Mouse (Mus musculus) C2C12 (cell line): ENCODE measurements around the gene Arhgap31. TPM values are rescaled to one million over a fixed set of nuclear protein-coding genes. Genes with fewer than 3 reads are reported as not detected.

Experiments used
- H3K27me3 ChIP-seq: one replicate; pipeline ENCODE4 v1.6.1; 2011; ENCODE audit not compliant: control insufficient read depth, insufficient read depth, insufficient read length
- H3K36me3 ChIP-seq: one replicate; pipeline ENCODE4 v1.6.1; 2011; ENCODE audit not compliant: control insufficient read depth, insufficient read depth
- H3K4me3 ChIP-seq: one replicate; pipeline ENCODE4 v1.5.1; 2011; ENCODE audit warnings: mild to moderate bottlenecking, control low read depth; ENCODE audit not compliant: poor library complexity, insufficient read depth, severe bottlenecking
- H3K79me2 ChIP-seq: one replicate; pipeline ENCODE4 v1.6.1; 2011; ENCODE audit not compliant: control insufficient read depth, insufficient read depth
- H3K79me3 ChIP-seq: one replicate; pipeline ENCODE4 v1.6.1; 2011; ENCODE audit warnings: low read depth, control low read depth
- H3ac ChIP-seq: one replicate; pipeline ENCODE3; 2011; ENCODE audit warnings: low read depth; ENCODE audit not compliant: control insufficient read depth, insufficient read length
- CEBPB ChIP-seq: IDR thresholded peaks from one replicate; pipeline ENCODE4 v1.6.1; 2011; ENCODE audit warnings: low read depth, mild to moderate bottlenecking, control low read depth, moderate library complexity
- CTCF ChIP-seq: IDR thresholded peaks from one replicate; pipeline ENCODE4 v1.5.1; 2011; ENCODE audit not compliant: control insufficient read depth, insufficient read depth, insufficient read length
- FOSL1 ChIP-seq: IDR thresholded peaks from one replicate; pipeline ENCODE4 v1.8.0; 2011; ENCODE audit warnings: mild to moderate bottlenecking, low read length; ENCODE audit not compliant: poor library complexity, insufficient read depth, severe bottlenecking
- MAX ChIP-seq: IDR thresholded peaks from one replicate; pipeline ENCODE4 v1.6.1; 2011; ENCODE audit warnings: mild to moderate bottlenecking, control low read depth
- MYOD1 ChIP-seq: IDR thresholded peaks from one replicate; pipeline ENCODE4 v1.6.1; 2011; ENCODE audit warnings: low read depth; ENCODE audit not compliant: control insufficient read depth, insufficient read length
- MYOG ChIP-seq: IDR thresholded peaks from one replicate; pipeline ENCODE4 v1.6.1; 2011; ENCODE audit not compliant: control insufficient read depth, insufficient read length; ENCODE audit errors: extremely low read depth
- USF1 ChIP-seq: IDR thresholded peaks from one replicate; pipeline ENCODE4 v1.6.1; 2011; ENCODE audit warnings: low read depth, mild to moderate bottlenecking, control low read depth, moderate library complexity
- polyA plus RNA-seq: library from polyadenylated mRNA; unstranded; fragments of >200 nt; fragmentation: generic; extraction: Trizol; gene quantifications from one replicate; pipeline ENCODE4 v1.2.1, GENCODE M21; 2012; ENCODE audit warnings: missing spikeins

Gene Arhgap31
- polyA plus RNA-seq, 1 experiment = 15.7 TPM

DNA sequence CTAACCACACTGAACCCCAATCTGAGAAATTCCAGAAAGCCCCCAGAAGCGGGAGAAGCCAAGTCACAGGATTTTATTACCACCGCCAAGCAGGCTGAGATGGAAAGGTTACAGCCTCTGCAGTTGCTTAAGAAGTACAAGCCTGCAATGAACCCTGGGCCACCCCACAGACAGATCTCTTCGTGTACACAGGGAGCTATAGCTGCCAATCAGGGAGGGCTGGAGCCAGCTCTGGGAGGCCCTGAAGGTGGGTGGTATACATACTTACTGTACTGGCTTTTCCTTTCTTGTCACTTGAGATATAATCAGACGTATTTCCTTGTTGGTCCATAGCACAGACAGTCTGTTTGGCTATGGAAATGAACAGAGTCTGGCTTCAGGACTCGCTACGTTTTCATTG lies 37.7 kb upstream of the Arhgap31 start:
- Histone ChIP-seq H3K79me2 (no peaks in the 10 kb centered on the region), H3K27me3 (no peaks in the 10 kb centered on the region), H3K4me3 (no peak overlapping the region), H3K79me3 (no peaks in the 10 kb centered on the region), H3ac (no peak overlapping the region), H3K36me3 (no peaks in the 10 kb centered on the region)
- no peak for TF ChIP-seq USF1
- no peak for TF ChIP-seq CEBPB
- no peak for TF ChIP-seq FOSL1
- no peak for TF ChIP-seq MYOD1
- TF ChIP-seq MYOG = no peak
- no peak for TF ChIP-seq CTCF
- no peak for TF ChIP-seq MAX

- Histone ChIP-seq H3K27me3 (no peaks in the 10 kb centered on the region), H3K79me2 (no peaks in the 10 kb centered on the region), H3K36me3 (no peaks in the 10 kb centered on the region), H3K79me3 (no peaks in the 10 kb centered on the region), H3K4me3 (no peak overlapping the region), H3ac (no peak overlapping the region)
- no peak for TF ChIP-seq MYOD1
- TF ChIP-seq FOSL1 = no peak
- no peak for TF ChIP-seq CTCF
- no peak for TF ChIP-seq CEBPB
- TF ChIP-seq USF1 = no peak
- TF ChIP-seq MAX = no peak
- no peak for TF ChIP-seq MYOG
These were observed 31.0 kb upstream of the Arhgap31 start for GRCm38 (mm10) chr16:38743941-38744673.

DNA sequence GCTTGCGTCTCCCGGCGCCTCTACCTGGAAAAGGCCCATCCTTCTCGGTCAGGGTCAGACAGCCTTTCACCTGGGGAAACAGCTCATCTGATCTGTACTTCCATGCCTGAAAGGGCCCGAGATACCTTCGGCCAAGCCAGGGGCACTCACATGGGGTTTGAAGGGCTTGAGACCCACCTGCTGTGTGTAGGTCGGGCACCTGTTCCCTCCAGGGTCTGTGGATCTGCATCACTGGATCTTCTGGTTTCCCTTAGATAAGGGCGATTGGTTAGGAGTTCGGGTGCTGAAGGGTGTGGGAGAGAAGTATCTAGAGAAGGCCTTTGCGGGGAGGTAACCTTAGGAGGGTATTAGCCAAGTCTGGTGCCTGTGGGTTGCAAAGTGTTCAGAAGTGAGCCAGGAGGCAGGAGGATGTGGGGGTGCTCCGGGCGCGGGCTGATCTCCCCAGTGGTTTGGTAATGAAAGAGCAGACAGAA lies 29.6 kb upstream of the Arhgap31 start:
- Histone ChIP-seq H3K79me2 (no peaks in the 10 kb centered on the region), H3K27me3 (no peaks in the 10 kb centered on the region), H3K79me3 (no peaks in the 10 kb centered on the region), H3K36me3 (no peaks in the 10 kb centered on the region), H3K4me3 (peak overlapping the region; percentile 37), H3ac (peak overlapping the region; percentile 82)
- no peak for TF ChIP-seq CEBPB
- TF ChIP-seq MAX = no peak
- TF ChIP-seq USF1 = no peak
- no peak for TF ChIP-seq MYOG
- TF ChIP-seq CTCF = no peak
- TF ChIP-seq FOSL1 = no peak
- no peak for TF ChIP-seq MYOD1

GRCm38 (mm10) chr16:38742113-38742658 lies 29.1 kb upstream of the Arhgap31 start, which contains the start of gene B4galt4:
TSS of gene B4galt4 (plus strand) at chr16:38742264.
- peak within 1 kb of the TSS; percentile 37 for H3K4me3 ChIP-seq
- H3K79me2 ChIP-seq = no peaks in the 10 kb centered on the region
- H3K79me3 ChIP-seq = no peaks in the 10 kb centered on the region
- H3K27me3 ChIP-seq = no peaks in the 10 kb centered on the region
- peak within 1 kb of the TSS; percentile 82 for H3ac ChIP-seq
- no peaks in the 10 kb centered on the region for H3K36me3 ChIP-seq
- TF ChIP-seq CTCF (peak; percentile 28), CEBPB (no peak)

GRCm38 (mm10) chr16:38741204-38741903 lies 28.3 kb upstream of the Arhgap31 start:
- H3K27me3 ChIP-seq = no peaks in the 10 kb centered on the region
- no peaks in the 10 kb centered on the region for H3K79me2 ChIP-seq
- H3K36me3 ChIP-seq = no peaks in the 10 kb centered on the region
- no peak overlapping the region for H3K4me3 ChIP-seq
- H3K79me3 ChIP-seq = no peaks in the 10 kb centered on the region
- TF ChIP-seq CTCF = no peak
- no peak for TF ChIP-seq MYOD1
- no peak for TF ChIP-seq FOSL1
- no peak for TF ChIP-seq CEBPB
- TF ChIP-seq USF1 = no peak
- no peak for TF ChIP-seq MYOG
- no peak for TF ChIP-seq MAX
- H3ac ChIP-seq = no peak overlapping the region
